Mouse (Mus musculus) small intestine, adult 2 months (tissue): ENCODE results near the gene Ptprn2. TPM values are rescaled to one million over a fixed set of nuclear protein-coding genes. Genes with fewer than 3 reads are reported as not detected.

Experiments used
- H3K27ac ChIP-seq: fragments of 200-500 bp; 2 replicates; pipeline ENCODE4 v1.5.1; 2012; ENCODE audit warnings: low read depth, low read length, control low read depth, inconsistent platforms; ENCODE audit not compliant: insufficient read depth
- H3K27me3 ChIP-seq: fragments of 200-500 bp; 2 replicates; pipeline ENCODE4 v1.6.1; 2012; ENCODE audit warnings: mild to moderate bottlenecking, moderate library complexity, low read length, inconsistent platforms; ENCODE audit not compliant: control insufficient read depth, insufficient read depth
- H3K36me3 ChIP-seq: fragments of 200-500 bp; 2 replicates; pipeline ENCODE4 v1.6.1; 2012; ENCODE audit warnings: mild to moderate bottlenecking, low read length, control low read depth, inconsistent platforms; ENCODE audit not compliant: control insufficient read depth, insufficient read depth
- H3K4me1 ChIP-seq: fragments of 200-500 bp; 2 replicates; pipeline ENCODE4 v1.6.1; 2012; ENCODE audit warnings: low read length, inconsistent platforms, mixed read lengths; ENCODE audit not compliant: control insufficient read depth, insufficient read depth, insufficient read length
- H3K4me3 ChIP-seq: fragments of 200-500 bp; 2 replicates; pipeline ENCODE4 v1.5.1; 2012; ENCODE audit warnings: low read depth, mild to moderate bottlenecking, control low read depth, inconsistent platforms, low read length, moderate library complexity
- CTCF ChIP-seq: fragments of 200-500 bp; IDR thresholded peaks from 2 replicates; pipeline ENCODE4 v1.5.1; 2012; ENCODE audit warnings: low read depth, mild to moderate bottlenecking, control low read depth, inconsistent platforms, low read length, moderate library complexity, mixed read lengths; ENCODE audit not compliant: insufficient replicate concordance, insufficient read length; ENCODE audit errors: extremely low read depth
- POLR2A ChIP-seq: fragments of 200-500 bp; IDR thresholded peaks from 2 replicates; pipeline ENCODE4 v1.6.1; 2012; ENCODE audit warnings: low read depth, mild to moderate bottlenecking, control low read depth, inconsistent platforms, low read length, moderate library complexity
- whole genome bisulfite sequencing: fragments of 180-500 bp; shearing (Covaris S2); methylation state at CpG from one replicate; pipeline ENCODE4 v1.1.7; 2018; 5-methylcytosine and 5-hydroxymethylcytosine counted together
- polyA plus RNA-seq: library from polyadenylated mRNA; depleted of rRNA; stranded (reverse); fragments of >200 nt; gene quantifications from 2 replicates; pipeline ENCODE4 v1.2.3, GENCODE M21; 2012; rRNA removed

Gene Ptprn2
- 11.6 and 15.3 TPM in 2 replicates for polyA plus RNA-seq

GRCm38 (mm10) chr12:116485591-116486403, at the start of gene Ptprn2:
Gene Ptprn2, plus strand, starts transcription at chr12:116485720.
- no peak within 1 kb of the TSS for H3K27ac ChIP-seq
- 2% methylated on average over 85 of the region's 86 CpGs for WGBS

GRCm38 (mm10) chr12:116436125-116436524, 49.4 kb upstream of the Ptprn2 start:
- WGBS: 91% methylated on average over 3 of the region's 3 CpGs
- H3K36me3 ChIP-seq: peaks cover 13% of the 10 kb centered on the region
- no peak for TF ChIP-seq POLR2A
- no peak for TF ChIP-seq CTCF

More at GRCm38 (mm10) chr12:116485591-116486403, at the start of gene Ptprn2:
- peaks cover 8% of the 10 kb centered on the region for H3K4me1 ChIP-seq
- no peaks in the 10 kb centered on the region; the same call in 1 of the 2 replicates for H3K27me3 ChIP-seq
- no peak for TF ChIP-seq CTCF
- TF ChIP-seq POLR2A: no peak
- peak within 1 kb of the TSS; percentile 63 for H3K4me3 ChIP-seq
- H3K36me3 ChIP-seq: no peaks in the 10 kb centered on the region

GRCm38 (mm10) chr12:116438591-116438990, 46.9 kb upstream of the Ptprn2 start:
- Histone ChIP-seq H3K36me3 (peaks cover 13% of the 10 kb centered on the region; the same call in 1 of the 2 replicates), H3K27me3 (no peaks in the 10 kb centered on the region), H3K4me3 (no peak overlapping the region), H3K27ac (no peak overlapping the region), H3K4me1 (0 out of 2 replicates have a peak, but pooled peaks cover 2% of the 10 kb centered on the region)
- 87% methylated on average over 5 of the region's 5 CpGs for WGBS
- TF ChIP-seq CTCF: no peak
- no peak for TF ChIP-seq POLR2A

More at GRCm38 (mm10) chr12:116436125-116436524, 49.4 kb upstream of the Ptprn2 start:
- H3K27me3 ChIP-seq: no peaks in the 10 kb centered on the region
- no peak overlapping the region for H3K27ac ChIP-seq
- no peak overlapping the region for H3K4me3 ChIP-seq
- 0 out of 2 replicates have a peak, but pooled peaks cover 2% of the 10 kb centered on the region for H3K4me1 ChIP-seq

- Histone ChIP-seq H3K36me3 (peaks cover 18% of the 10 kb centered on the region; the same call in 1 of the 2 replicates), H3K4me3 (no peak overlapping the region), H3K27me3 (no peaks in the 10 kb centered on the region), H3K4me1 (0 out of 2 replicates have a peak, but pooled peaks cover 2% of the 10 kb centered on the region), H3K27ac (no peak overlapping the region)
- TF ChIP-seq CTCF: no peak
- no peak for TF ChIP-seq POLR2A
- 51% methylated on average over 3 of the region's 3 CpGs for WGBS
Measured at GRCm38 (mm10) chr12:116442184-116442583, 43.3 kb upstream of the Ptprn2 start.

- Histone ChIP-seq H3K4me1 (no peaks in the 10 kb centered on the region), H3K36me3 (peaks cover 11% of the 10 kb centered on the region)
- WGBS: 90% methylated on average over 2 of the region's 2 CpGs
Measured at GRCm38 (mm10) chr12:116449536-116449935, 36.0 kb upstream of the Ptprn2 start.

GRCm38 (mm10) chr12:116460379-116461065, 25.0 kb upstream of the Ptprn2 start:
- TF ChIP-seq POLR2A: no peak
- TF ChIP-seq CTCF: no peak
- Histone ChIP-seq H3K27ac (no peak overlapping the region), H3K36me3 (peaks cover 6% of the 10 kb centered on the region), H3K27me3 (no peaks in the 10 kb centered on the region), H3K4me3 (no peak overlapping the region), H3K4me1 (no peaks in the 10 kb centered on the region)
- 84% methylated on average over 6 of the region's 6 CpGs for WGBS

More at GRCm38 (mm10) chr12:116449536-116449935, 36.0 kb upstream of the Ptprn2 start:
- TF ChIP-seq CTCF (no peak), POLR2A (no peak)
- Histone ChIP-seq H3K27me3 (no peaks in the 10 kb centered on the region), H3K27ac (no peak overlapping the region), H3K4me3 (no peak overlapping the region)

- Histone ChIP-seq H3K27me3 (no peaks in the 10 kb centered on the region), H3K36me3 (no peaks in the 10 kb centered on the region), H3K27ac (no peak overlapping the region), H3K4me3 (no peak overlapping the region), H3K4me1 (no peaks in the 10 kb centered on the region)
- WGBS: 82% methylated on average over 5 of the region's 5 CpGs
- TF ChIP-seq CTCF: no peak
- TF ChIP-seq POLR2A: no peak
Measured at GRCm38 (mm10) chr12:116467030-116467429, 18.5 kb upstream of the Ptprn2 start.
